Mouse (Mus musculus) intestine, embryonic 16.5 days (tissue): ENCODE measurements around the gene Paqr4. TPM values are rescaled to one million over a fixed set of nuclear protein-coding genes. Genes with fewer than 3 reads are reported as not detected.

ENCODE experiments used
- ATAC-seq: fragments of 200-750 bp; cut with Nextera tagmentation; 2 replicates; pipeline ENCODE4 v1.8.0; 2017; ENCODE audit warnings: moderate TSS enrichment, moderate library complexity
- H3K27ac ChIP-seq: fragments of 300-500 bp; sonication (generic); 2 replicates; pipeline ENCODE4 v1.5.1; 2014; ENCODE audit warnings: mild to moderate bottlenecking, low read length
- H3K27me3 ChIP-seq: fragments of 300-500 bp; sonication (generic); replicated peaks from 2 replicates; pipeline ENCODE4 v1.6.1; 2014; ENCODE audit warnings: low read length, control low read depth, mixed read lengths; ENCODE audit not compliant: control insufficient read depth, insufficient read depth
- H3K36me3 ChIP-seq: fragments of 300-500 bp; sonication (generic); 2 replicates; pipeline ENCODE4 v1.6.1; 2014; ENCODE audit warnings: low read length, control low read depth; ENCODE audit not compliant: control insufficient read depth, insufficient read depth
- H3K4me1 ChIP-seq: fragments of 300-500 bp; sonication (generic); 2 replicates; pipeline ENCODE4 v1.6.1; 2014; ENCODE audit warnings: low read length, control low read depth, mixed read lengths; ENCODE audit not compliant: control insufficient read depth, insufficient read depth
- H3K4me2 ChIP-seq: fragments of 300-500 bp; sonication (generic); 2 replicates; pipeline ENCODE4 v1.6.1; 2014; ENCODE audit warnings: low read depth, low read length, control low read depth
- H3K4me3 ChIP-seq: fragments of 300-500 bp; sonication (generic); 2 replicates; pipeline ENCODE4 v1.5.1; 2014; ENCODE audit warnings: mild to moderate bottlenecking, low read length
- H3K9ac ChIP-seq: fragments of 300-500 bp; sonication (generic); 2 replicates; pipeline ENCODE4 v1.6.1; 2014; ENCODE audit warnings: low read depth, low read length
- H3K9me3 ChIP-seq: fragments of 300-500 bp; sonication (generic); 2 replicates; pipeline ENCODE4 v1.6.1; 2016; ENCODE audit warnings: low read length, control low read depth; ENCODE audit not compliant: control insufficient read depth
- WGBS: fragments of 180-500 bp; shearing (Covaris S2); extraction: QIAGEN DNeasy Blood & Tissue Kit; methylation state at CpG from one replicate; pipeline ENCODE4 v1.1.7; 2014; 5-methylcytosine and 5-hydroxymethylcytosine counted together
- polyA plus RNA-seq: library from polyadenylated mRNA; unstranded; fragments of >200 nt; fragmentation: Nextera tagmentation; extraction: Ambion mirVana; gene quantifications from 2 replicates; pipeline ENCODE4 v1.2.1, GENCODE M21; 2015

The Paqr4 gene
- polyA plus RNA-seq, result 23.5 and 25.3 TPM in 2 replicates

GRCm38 (mm10) chr17:23740598-23741021 is at the start of gene Paqr4:
TSS of gene Paqr4 (minus strand) at chr17:23740867.
- Histone ChIP-seq H3K27me3 (peaks cover 44% of the 10 kb centered on the region), H3K36me3 (no peaks in the 10 kb centered on the region; the same call in 1 of the 2 replicates), H3K4me1 (peaks cover 32% of the 10 kb centered on the region), H3K9ac (peak within 1 kb of the TSS; percentile 76), H3K4me2 (peak within 1 kb of the TSS; percentile 97), H3K9me3 (no peaks in the 10 kb centered on the region), H3K27ac (peak within 1 kb of the TSS; percentile 30), H3K4me3 (peak within 1 kb of the TSS; percentile 68)
- 8% methylated on average over 13 of the region's 13 CpGs for WGBS
- ATAC-seq, result peak; percentile 72

GRCm38 (mm10) chr17:23789749-23790268 is 49.1 kb upstream of the Paqr4 start:
- no peak for ATAC-seq
- H3K4me3 ChIP-seq, result peak overlapping the region; percentile 59
- H3K4me1 ChIP-seq, result peaks cover 19% of the 10 kb centered on the region
- no peaks in the 10 kb centered on the region for H3K27me3 ChIP-seq
- 27% methylated on average over 8 of the region's 8 CpGs for WGBS
- H3K4me2 ChIP-seq, result peak overlapping the region; percentile 81
- H3K36me3 ChIP-seq, result no peaks in the 10 kb centered on the region
- no peak overlapping the region; the same call in 1 of the 2 replicates for H3K27ac ChIP-seq
- peak overlapping the region; percentile 87 for H3K9ac ChIP-seq
- H3K9me3 ChIP-seq, result no peaks in the 10 kb centered on the region

GRCm38 (mm10) chr17:23788973-23789372 is 48.3 kb upstream of the Paqr4 start:
- H3K9me3 ChIP-seq, result no peaks in the 10 kb centered on the region
- H3K4me1 ChIP-seq, result peaks cover 19% of the 10 kb centered on the region
- H3K36me3 ChIP-seq, result no peaks in the 10 kb centered on the region
- H3K27me3 ChIP-seq, result no peaks in the 10 kb centered on the region
- no peak overlapping the region for H3K4me3 ChIP-seq
- no peak overlapping the region for H3K4me2 ChIP-seq
- no peak overlapping the region for H3K9ac ChIP-seq
- WGBS, result 90% methylated on average over 4 of the region's 4 CpGs
- H3K27ac ChIP-seq, result no peak overlapping the region
- no peak for ATAC-seq

GRCm38 (mm10) chr17:23786510-23786931 is 45.9 kb upstream of the Paqr4 start:
- Histone ChIP-seq H3K9me3 (no peaks in the 10 kb centered on the region), H3K27ac (no peak overlapping the region), H3K4me1 (peaks cover 19% of the 10 kb centered on the region), H3K9ac (0 out of 2 replicates have a peak overlapping the region, but pooled peaks have one; percentile 2), H3K4me2 (peak overlapping the region; percentile 96), H3K27me3 (no peaks in the 10 kb centered on the region), H3K36me3 (no peaks in the 10 kb centered on the region), H3K4me3 (peak overlapping the region; percentile 65)
- WGBS, result 15% methylated on average over 13 of the region's 13 CpGs
- 0 out of 2 replicates have a peak, but pooled peaks have one; percentile 14 for ATAC-seq

GRCm38 (mm10) chr17:23785561-23786471 is 45.1 kb upstream of the Paqr4 start, which contains the start of gene Flywch2:
TSS of gene Flywch2 (minus strand) at chr17:23786081.
- Histone ChIP-seq H3K27ac (no peak within 1 kb of the TSS), H3K9me3 (no peaks in the 10 kb centered on the region), H3K9ac (peak within 1 kb of the TSS; percentile 77), H3K36me3 (no peaks in the 10 kb centered on the region), H3K27me3 (no peaks in the 10 kb centered on the region), H3K4me2 (peak within 1 kb of the TSS; percentile 96), H3K4me3 (peak within 1 kb of the TSS; percentile 65), H3K4me1 (peaks cover 16% of the 10 kb centered on the region)
- WGBS, result 3% methylated on average over 43 of the region's 43 CpGs
- peak; percentile 72 for ATAC-seq

- ATAC-seq, result no peak
- no peak overlapping the region for H3K27ac ChIP-seq
- no peak overlapping the region for H3K9ac ChIP-seq
- H3K4me3 ChIP-seq, result no peak overlapping the region
- no peaks in the 10 kb centered on the region for H3K9me3 ChIP-seq
- H3K27me3 ChIP-seq, result no peaks in the 10 kb centered on the region
- no peak overlapping the region for H3K4me2 ChIP-seq
- H3K4me1 ChIP-seq, result peaks cover 5% of the 10 kb centered on the region; the same call in 1 of the 2 replicates
- no peaks in the 10 kb centered on the region for H3K36me3 ChIP-seq
Observed at GRCm38 (mm10) chr17:23783352-23783751, 42.7 kb upstream of the Paqr4 start.

- WGBS, result 71% methylated on average over 2 of the region's 2 CpGs
- no peak for ATAC-seq
- H3K9me3 ChIP-seq, result no peaks in the 10 kb centered on the region
- H3K4me2 ChIP-seq, result no peak overlapping the region
- H3K36me3 ChIP-seq, result no peaks in the 10 kb centered on the region
- H3K4me1 ChIP-seq, result no peaks in the 10 kb centered on the region
- no peak overlapping the region for H3K27ac ChIP-seq
- H3K9ac ChIP-seq, result no peak overlapping the region
- H3K27me3 ChIP-seq, result no peaks in the 10 kb centered on the region
- no peak overlapping the region for H3K4me3 ChIP-seq
Observed at GRCm38 (mm10) chr17:23778447-23778846, 37.8 kb upstream of the Paqr4 start.

- ATAC-seq, result no peak
- no peaks in the 10 kb centered on the region for H3K4me1 ChIP-seq
- H3K4me2 ChIP-seq, result no peak overlapping the region
- no peak overlapping the region for H3K9ac ChIP-seq
- WGBS, result 77% methylated on average over 2 of the region's 2 CpGs
- H3K4me3 ChIP-seq, result no peak overlapping the region
- no peak overlapping the region for H3K27ac ChIP-seq
- H3K9me3 ChIP-seq, result no peaks in the 10 kb centered on the region
- no peaks in the 10 kb centered on the region for H3K36me3 ChIP-seq
- no peaks in the 10 kb centered on the region for H3K27me3 ChIP-seq
Observed at GRCm38 (mm10) chr17:23777141-23777540, 36.5 kb upstream of the Paqr4 start.

- H3K9ac ChIP-seq, result no peak overlapping the region
- no peak overlapping the region for H3K4me2 ChIP-seq
- H3K9me3 ChIP-seq, result no peaks in the 10 kb centered on the region
- H3K4me1 ChIP-seq, result no peaks in the 10 kb centered on the region
- no peak overlapping the region for H3K27ac ChIP-seq
- H3K27me3 ChIP-seq, result no peaks in the 10 kb centered on the region
- H3K36me3 ChIP-seq, result no peaks in the 10 kb centered on the region
- no peak for ATAC-seq
- H3K4me3 ChIP-seq, result no peak overlapping the region
- whole genome bisulfite sequencing, result 79% methylated on average over 10 of the region's 10 CpGs
Observed at GRCm38 (mm10) chr17:23776216-23776615, 35.5 kb upstream of the Paqr4 start.
